Mouse (Mus musculus) right cerebral cortex, postnatal 25 days (tissue): ENCODE data around the gene Ipo13.

ENCODE experiments used
- DNase-seq: peaks from one replicate; pipeline ENCODE4 v3.0.0; 2022

Gene Ipo13

DNA sequence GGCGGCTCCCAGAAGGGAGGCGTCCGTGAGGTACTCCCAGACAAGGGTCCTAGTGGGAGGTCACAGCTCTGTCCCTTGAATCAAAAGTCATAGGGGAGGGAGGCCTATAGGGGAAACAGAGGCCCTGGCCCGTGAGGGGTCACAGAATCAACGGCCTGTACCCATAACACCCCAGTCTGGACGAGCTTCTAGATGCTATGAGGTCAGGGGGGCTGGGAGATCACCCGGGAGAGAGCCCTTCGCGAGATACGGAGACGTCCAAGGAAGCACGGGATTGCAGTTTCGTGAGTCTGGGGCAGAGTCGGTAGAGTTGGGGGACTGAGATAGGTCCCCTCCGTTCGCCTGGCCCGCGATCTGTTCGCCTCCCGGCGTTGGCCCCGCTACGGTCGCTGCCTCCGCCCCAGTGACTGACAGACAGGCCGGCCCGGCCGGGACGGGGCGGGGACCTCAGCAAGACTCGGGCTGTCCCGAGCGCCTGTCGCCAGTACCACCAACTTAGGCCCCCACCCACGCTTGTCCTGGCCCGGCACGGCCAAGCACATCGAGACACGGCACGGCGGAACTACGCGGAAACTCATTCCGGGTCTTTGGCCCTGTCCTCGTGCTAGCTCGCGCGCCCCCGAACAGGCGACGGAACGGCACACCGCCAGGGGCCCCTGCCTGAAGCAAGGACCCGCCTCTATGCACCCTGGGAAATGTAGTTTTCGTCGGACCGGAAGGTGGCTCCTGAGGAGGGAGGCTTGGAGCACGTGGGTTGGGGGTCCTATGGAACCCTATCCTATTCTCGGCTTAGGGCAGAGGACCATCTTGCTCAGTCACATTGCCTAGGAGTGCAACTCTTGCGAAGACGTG, at the start of gene Ipo13:
Ipo13 (minus strand) TSS at position 409 of the 852 bp plus-strand sequence.
- DNase-seq, result peak; percentile 94

GRCm38 (mm10) chr4:117957492-117957891, 42.7 kb upstream of the Ipo13 start:
- DNase-seq, result no peak

DNA sequence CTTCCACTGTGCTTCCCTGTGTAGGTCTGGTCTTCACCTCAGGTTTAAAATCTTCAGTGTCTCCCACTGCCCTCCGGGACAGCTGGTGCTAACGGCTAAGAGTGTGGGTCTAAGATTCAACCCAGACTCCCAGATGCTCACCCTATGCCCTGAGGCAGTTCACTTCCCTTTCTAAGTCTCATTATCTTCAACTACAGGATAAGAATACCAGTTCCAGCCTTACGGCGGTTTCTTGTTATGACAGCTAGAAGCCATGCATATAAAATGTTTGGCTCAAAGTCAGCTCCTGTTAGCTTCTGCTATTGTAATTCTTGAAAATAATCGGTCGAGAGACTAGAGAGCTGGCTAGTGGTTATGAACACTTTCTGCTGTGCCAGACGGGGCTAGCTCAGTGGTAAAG, 32.7 kb upstream of the Ipo13 start:
- DNase-seq, result no peak

DNA sequence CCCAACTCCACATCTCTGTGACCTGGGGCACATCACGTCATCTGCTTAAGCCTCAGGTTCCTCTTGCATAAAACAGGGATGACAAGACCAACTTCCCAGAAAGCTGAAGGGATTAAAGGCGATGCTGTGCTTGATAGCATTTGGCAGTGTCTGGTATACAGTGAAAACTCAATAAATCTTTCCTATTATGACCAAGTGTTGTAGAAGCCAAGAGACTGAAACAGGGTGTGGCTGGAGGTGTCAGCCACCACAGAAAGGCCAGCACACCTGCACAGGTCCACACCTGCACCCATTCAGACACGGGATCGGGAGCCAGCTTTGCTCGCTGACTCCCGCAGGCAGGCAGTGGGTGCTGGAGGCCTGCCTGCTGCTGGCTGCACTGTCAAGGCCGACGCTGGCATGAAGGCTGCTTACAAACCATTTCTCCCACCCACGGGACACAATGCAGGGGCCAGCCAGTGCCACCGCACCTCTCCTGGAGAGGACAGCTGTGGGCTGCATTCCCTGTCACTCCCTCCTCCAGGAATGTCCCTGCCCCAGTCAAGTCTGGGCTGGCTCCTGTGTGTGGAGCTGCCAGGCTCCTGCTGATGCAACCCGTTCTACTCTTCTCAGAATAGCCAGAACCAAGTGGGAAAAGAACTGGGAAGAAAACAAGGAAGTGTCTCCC, 32.0 kb upstream of the Ipo13 start:
- no peak for DNase-seq

- DNase-seq, result no peak
Observed at GRCm38 (mm10) chr4:117943317-117943716, 28.5 kb upstream of the Ipo13 start.

DNA sequence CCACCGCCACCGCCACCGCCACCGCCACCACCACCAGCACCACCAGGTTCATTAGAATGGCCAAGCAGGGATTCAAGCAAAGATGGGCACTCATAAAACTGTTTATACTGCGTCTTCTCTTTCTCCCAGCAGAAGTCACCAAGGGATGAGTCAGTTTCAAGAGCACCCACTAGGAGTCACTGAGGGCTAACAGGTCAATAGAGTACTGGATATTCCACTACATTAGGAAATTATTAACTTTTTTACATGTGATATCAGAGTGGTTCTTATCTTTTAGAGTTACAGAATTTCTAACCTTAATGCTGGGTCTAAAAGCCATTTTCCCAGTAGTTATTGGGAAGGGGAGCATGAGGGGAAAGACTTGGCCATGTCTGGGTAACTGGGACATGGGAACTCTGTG, 22.2 kb upstream of the Ipo13 start:
- no peak for DNase-seq

GRCm38 (mm10) chr4:117934081-117934480, 19.3 kb upstream of the Ipo13 start:
- DNase-seq, result no peak

- no peak for DNase-seq
Observed at GRCm38 (mm10) chr4:117933248-117933647, 18.4 kb upstream of the Ipo13 start.

DNA sequence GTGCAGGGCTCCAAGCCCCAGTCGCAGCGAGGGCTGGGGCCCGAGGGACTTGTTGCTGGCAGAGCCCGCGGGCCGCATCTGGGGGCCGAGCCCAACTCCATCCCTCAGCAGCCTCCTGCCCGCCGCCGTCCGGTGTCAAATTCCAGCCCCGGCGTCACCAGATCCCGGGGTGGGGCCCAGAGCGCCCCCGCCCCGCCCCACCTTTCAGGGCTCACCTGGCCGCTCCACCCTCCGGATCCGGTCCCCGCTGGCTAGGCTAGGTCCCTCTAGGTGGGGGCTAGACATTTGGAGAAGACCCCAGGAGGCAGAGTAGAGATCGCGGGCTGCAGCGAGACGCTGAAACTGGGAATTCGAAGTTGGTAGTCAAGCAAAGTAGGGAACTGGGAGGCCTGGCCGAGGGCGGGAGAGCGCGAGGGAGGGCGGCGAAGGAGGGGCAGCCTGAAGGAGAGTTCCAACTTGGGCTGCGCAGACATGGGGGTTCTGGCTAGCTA, 14.6 kb upstream of the Ipo13 start, which contains the start of gene Artn:
Artn (minus strand) TSS at position 373 of the 491 bp plus-strand sequence.
- DNase-seq, result no peak

- peak; percentile 54 for DNase-seq
Observed at GRCm38 (mm10) chr4:117928699-117929241, 14.0 kb upstream of the Ipo13 start.

- DNase-seq, result no peak
Observed at GRCm38 (mm10) chr4:117928234-117928633, 13.4 kb upstream of the Ipo13 start.

- DNase-seq, result peak; percentile 78
Observed at GRCm38 (mm10) chr4:117926545-117927482, 12.0 kb upstream of the Ipo13 start.

DNA sequence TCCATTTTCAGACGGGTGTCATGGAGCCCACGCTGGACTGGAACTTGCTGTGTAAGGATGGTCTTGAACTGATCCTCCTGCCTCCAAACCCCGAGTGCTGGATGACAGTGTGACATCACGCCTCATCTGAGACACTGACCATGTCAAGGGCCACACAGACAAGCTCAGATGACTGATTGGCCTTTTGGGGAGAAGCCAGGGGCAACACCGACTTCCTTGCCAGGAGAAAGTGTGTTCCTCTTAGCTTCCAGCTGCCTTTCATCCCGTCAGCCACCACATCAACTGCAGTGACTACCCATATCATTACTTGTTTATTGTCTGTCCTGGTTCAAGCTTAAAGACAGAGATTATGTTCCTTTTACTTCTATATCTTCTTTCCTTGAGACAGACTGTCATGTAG, 10.1 kb upstream of the Ipo13 start:
- DNase-seq, result no peak

- DNase-seq, result no peak
Observed at GRCm38 (mm10) chr4:117923450-117923849, 8.7 kb upstream of the Ipo13 start.

- DNase-seq, result no peak
Observed at GRCm38 (mm10) chr4:117921358-117921757, 6.6 kb upstream of the Ipo13 start.

DNA sequence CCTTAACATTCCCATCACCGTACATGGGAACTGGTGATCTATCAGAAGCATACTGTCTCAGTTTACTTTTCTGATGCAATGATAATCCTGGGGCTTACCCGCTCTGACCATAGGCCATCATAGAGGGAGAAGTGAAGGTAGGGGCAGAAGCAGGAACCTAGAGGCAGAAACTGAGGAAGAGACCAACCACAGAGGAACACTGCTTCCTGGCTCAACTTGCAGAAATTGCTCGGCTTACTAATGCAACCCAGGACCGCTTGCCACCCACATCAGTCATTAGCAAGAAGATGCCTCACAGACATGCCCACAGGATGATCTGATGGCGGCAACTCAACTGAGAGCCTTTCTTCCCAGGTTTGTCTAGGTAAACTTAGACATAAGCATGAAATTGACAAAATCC, 4.0 kb upstream of the Ipo13 start:
- DNase-seq, result no peak

DNA sequence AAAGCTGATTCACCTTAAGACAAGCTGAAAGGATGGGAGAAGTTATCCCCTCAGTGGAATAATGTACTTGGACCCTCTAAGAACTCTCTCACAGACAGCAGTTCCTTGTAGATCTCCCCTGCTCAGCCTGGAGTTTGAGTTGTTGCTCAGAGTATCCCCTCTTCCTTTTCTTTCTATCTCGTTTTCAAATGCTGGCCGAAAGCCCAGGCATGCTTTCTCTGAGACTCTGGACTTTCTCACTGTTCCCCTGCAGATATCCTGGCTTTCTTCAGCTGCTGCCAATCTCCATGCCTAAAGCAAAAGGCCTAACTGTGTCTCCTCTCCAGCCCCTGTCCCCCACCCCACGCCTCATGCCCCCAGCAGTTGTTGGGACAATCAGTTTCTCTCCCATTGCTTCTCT, 3.5 kb upstream of the Ipo13 start:
- DNase-seq, result no peak

DNA sequence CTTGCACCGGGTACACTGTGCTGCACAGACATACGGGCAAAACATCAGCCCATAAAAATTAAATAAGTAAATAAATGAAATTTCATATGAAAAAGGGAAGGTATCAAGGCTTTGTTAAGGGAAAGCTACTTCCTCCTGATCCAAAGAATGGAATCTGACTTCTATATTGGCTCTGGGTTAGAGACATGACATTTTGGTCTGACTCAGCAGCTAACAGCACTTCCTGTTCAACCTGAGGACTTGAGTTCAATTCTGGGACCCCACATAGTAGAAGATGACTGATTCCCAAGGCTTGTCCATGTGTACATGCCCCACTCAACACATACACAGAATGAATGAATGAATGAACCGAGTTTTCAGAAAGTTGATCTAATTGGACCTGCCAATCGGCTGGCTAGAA, 3.0 kb upstream of the Ipo13 start:
- no peak for DNase-seq

- DNase-seq, result no peak
Observed at GRCm38 (mm10) chr4:117917402-117917801, 2.6 kb upstream of the Ipo13 start.

DNA sequence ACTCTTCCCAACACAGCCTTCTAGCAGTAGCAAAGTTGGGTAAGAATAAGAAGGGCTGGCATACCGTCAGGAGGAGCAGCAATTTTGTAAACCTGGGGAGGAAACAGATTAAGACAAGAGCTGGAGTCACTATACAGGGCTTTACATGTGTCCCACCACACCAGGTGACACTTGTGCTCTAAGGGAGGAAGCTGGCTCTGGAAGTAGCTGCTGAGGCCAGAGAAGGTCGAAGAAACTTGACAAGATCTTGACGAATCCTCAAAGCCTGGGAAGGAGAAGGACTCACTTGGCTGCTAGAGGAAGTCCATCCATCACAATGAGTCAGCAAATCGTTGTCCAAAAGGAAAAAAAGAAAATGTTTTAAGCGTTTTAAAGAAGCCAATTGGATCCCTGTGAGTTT, 1.6 kb upstream of the Ipo13 start:
- DNase-seq, result no peak

DNA sequence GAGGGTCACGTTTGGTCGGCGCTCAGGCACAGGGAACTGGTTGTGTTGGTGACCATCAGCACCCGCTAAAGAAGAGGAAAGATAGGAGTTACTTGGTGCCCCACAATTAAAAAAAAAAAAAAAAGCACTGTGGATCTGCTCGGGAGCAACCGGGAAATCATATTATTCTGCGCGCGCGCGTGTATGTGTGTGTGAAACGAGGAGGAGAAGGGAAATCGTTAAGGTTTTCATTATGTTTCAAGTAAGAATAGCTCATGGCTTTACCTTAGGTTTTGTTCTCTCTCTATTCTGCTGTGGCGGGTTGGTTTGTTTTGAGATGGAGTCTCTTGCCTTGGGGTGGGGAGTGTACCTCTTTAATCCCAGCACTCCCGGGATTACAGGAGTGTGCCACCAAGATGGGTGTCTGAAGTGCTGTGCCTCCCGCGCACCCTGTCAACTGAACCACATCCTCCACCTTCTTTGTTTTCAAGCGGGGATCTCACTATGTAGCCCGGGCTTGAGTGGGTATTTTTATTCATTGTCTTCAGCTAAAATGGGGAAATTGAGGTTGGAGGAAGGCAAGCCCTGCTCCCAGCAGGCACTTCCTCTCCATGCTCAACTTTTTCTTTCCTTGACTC, 798 bp upstream of the Ipo13 start:
- DNase-seq, result no peak

DNA sequence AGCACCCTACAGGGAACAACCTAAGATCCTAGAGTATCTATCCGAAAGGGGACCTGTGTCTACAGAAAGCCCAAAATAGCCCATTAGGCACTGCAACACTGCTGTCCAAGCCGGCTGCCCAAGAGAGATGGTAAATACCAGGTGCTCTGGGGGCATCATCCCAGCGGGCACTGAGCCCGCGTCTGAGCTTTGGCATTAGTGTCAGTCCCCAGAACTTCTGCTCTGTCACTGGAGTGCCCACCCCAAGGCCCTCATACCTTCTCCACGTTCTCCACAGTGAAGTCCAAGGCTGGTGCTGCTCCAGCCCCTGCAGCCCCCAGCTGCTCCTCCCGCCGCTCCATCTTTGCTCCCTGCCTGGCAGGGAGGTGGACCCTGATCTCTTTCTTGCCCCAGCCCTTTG, 768 bp downstream of the Ipo13 start:
- DNase-seq, result no peak
